Mouse (Mus musculus) midbrain, embryonic 14.5 days (tissue): Measurements from ENCODE around the gene Ddx42. TPM values are rescaled to one million over a fixed set of nuclear protein-coding genes. Genes with fewer than 3 reads are reported as not detected.

ENCODE experiments used
- ATAC-seq: fragments of 200-750 bp; cut with Nextera tagmentation; 2 replicates; pipeline ENCODE4 v1.8.0; 2017; ENCODE audit warnings: moderate number of reproducible peaks, moderate library complexity; ENCODE audit not compliant: low FRiP score, low TSS enrichment
- DNase-seq: peaks from one replicate; pipeline ENCODE4 v3.0.0-alpha.2; 2015
- H3K27ac ChIP-seq: fragments of 300-500 bp; sonication (generic); replicated peaks from 2 replicates; pipeline ENCODE4 v1.5.1; 2014; ENCODE audit warnings: mild to moderate bottlenecking, low read depth, low read length, moderate library complexity
- H3K27me3 ChIP-seq: fragments of 300-500 bp; sonication (generic); 2 replicates; pipeline ENCODE4 v1.6.1; 2014; ENCODE audit warnings: low read length, control low read depth, mixed read lengths; ENCODE audit not compliant: control insufficient read depth, insufficient read depth
- H3K36me3 ChIP-seq: fragments of 300-500 bp; sonication (generic); 2 replicates; pipeline ENCODE4 v1.6.1; 2014; ENCODE audit warnings: low read length, control low read depth; ENCODE audit not compliant: control insufficient read depth, insufficient read depth
- H3K4me1 ChIP-seq: fragments of 300-500 bp; sonication (generic); 2 replicates; pipeline ENCODE4 v1.6.1; 2014; ENCODE audit warnings: mild to moderate bottlenecking, antibody characterized with exemption, low read length, control low read depth; ENCODE audit not compliant: control insufficient read depth, insufficient read depth
- H3K4me2 ChIP-seq: fragments of 300-500 bp; sonication (generic); 2 replicates; pipeline ENCODE4 v1.6.1; 2014; ENCODE audit warnings: mild to moderate bottlenecking, low read length, moderate library complexity
- H3K4me3 ChIP-seq: fragments of 300-500 bp; sonication (generic); replicated peaks from 2 replicates; pipeline ENCODE4 v1.5.1; 2014; ENCODE audit warnings: low read depth, low read length
- H3K9ac ChIP-seq: fragments of 300-500 bp; sonication (generic); replicated peaks from 2 replicates; pipeline ENCODE4 v1.6.1; 2014; ENCODE audit warnings: mild to moderate bottlenecking, low read length, moderate library complexity
- H3K9me3 ChIP-seq: fragments of 300-500 bp; sonication (generic); 2 replicates; pipeline ENCODE4 v1.6.1; 2016; ENCODE audit warnings: low read length, control low read depth, mixed read lengths; ENCODE audit not compliant: control insufficient read depth
- WGBS: fragments of 180-500 bp; shearing (Covaris S2); extraction: QIAGEN DNeasy Blood & Tissue Kit; methylation state at CpG from one replicate; pipeline ENCODE4 v1.1.7; 2014; 5-methylcytosine and 5-hydroxymethylcytosine counted together
- polyA plus RNA-seq: library from polyadenylated mRNA; unstranded; fragments of >200 nt; fragmentation: Nextera tagmentation; extraction: Ambion mirVana; gene quantifications from 2 replicates; pipeline ENCODE4 v1.2.1, GENCODE M21; 2014

Ddx42 gene
- polyA plus RNA-seq, 1 experiment from 2014 or later = 88.3 TPM

- Histone ChIP-seq H3K4me3 (no peak overlapping the region), H3K9me3 (no peaks in the 10 kb centered on the region), H3K27ac (no peak overlapping the region), H3K4me1 (peaks cover 11% of the 10 kb centered on the region), H3K36me3 (no peaks in the 10 kb centered on the region), H3K4me2 (no peak overlapping the region), H3K9ac (no peak overlapping the region), H3K27me3 (no peaks in the 10 kb centered on the region)
- 95% methylated on average over 1 of the region's 1 CpGs for WGBS
- DNase-seq (no peak), ATAC-seq (no peak)
Observed at GRCm38 (mm10) chr11:106274374-106274773, 57.6 kb downstream of the Ddx42 start.

- Histone ChIP-seq H3K27me3 (no peaks in the 10 kb centered on the region), H3K4me3 (no peak overlapping the region), H3K4me2 (no peak overlapping the region), H3K9me3 (no peaks in the 10 kb centered on the region), H3K4me1 (peaks cover 11% of the 10 kb centered on the region), H3K27ac (no peak overlapping the region), H3K36me3 (no peaks in the 10 kb centered on the region), H3K9ac (no peak overlapping the region)
- ATAC-seq (no peak), DNase-seq (no peak)
- WGBS = 86% methylated on average over 7 of the region's 7 CpGs
Observed at GRCm38 (mm10) chr11:106274971-106275411, 58.3 kb downstream of the Ddx42 start.

- peak; percentile 59 for ATAC-seq
- Histone ChIP-seq H3K27ac (no peak within 1 kb of the TSS), H3K9ac (no peak within 1 kb of the TSS), H3K4me1 (peaks cover 7% of the 10 kb centered on the region), H3K9me3 (no peaks in the 10 kb centered on the region), H3K27me3 (no peaks in the 10 kb centered on the region), H3K4me3 (peak within 1 kb of the TSS; percentile 17; the same call in 1 of the 2 replicates), H3K36me3 (no peaks in the 10 kb centered on the region), H3K4me2 (peak within 1 kb of the TSS; percentile 53)
- DNase-seq = peak; percentile 98
- 9% methylated on average over 25 of the region's 25 CpGs for WGBS
Observed at GRCm38 (mm10) chr11:106276454-106276853, 59.7 kb downstream of the Ddx42 start, which contains the start of gene Tcam1. Gene Tcam1, plus strand, starts transcription at chr11:106276672.

GRCm38 (mm10) chr11:106282452-106282851, 65.7 kb downstream of the Ddx42 start:
- WGBS = 84% methylated on average over 6 of the region's 6 CpGs

GRCm38 (mm10) chr11:106283371-106283770, 66.6 kb downstream of the Ddx42 start:
- Histone ChIP-seq H3K4me3 (no peak overlapping the region), H3K4me1 (no peaks in the 10 kb centered on the region), H3K9ac (no peak overlapping the region), H3K27me3 (no peaks in the 10 kb centered on the region), H3K9me3 (no peaks in the 10 kb centered on the region), H3K4me2 (no peak overlapping the region), H3K27ac (no peak overlapping the region), H3K36me3 (no peaks in the 10 kb centered on the region)
- DNase-seq = no peak
- 84% methylated on average over 4 of the region's 4 CpGs for WGBS
- no peak for ATAC-seq

More at GRCm38 (mm10) chr11:106282452-106282851, 65.7 kb downstream of the Ddx42 start:
- H3K9ac ChIP-seq = no peak overlapping the region
- H3K27me3 ChIP-seq = no peaks in the 10 kb centered on the region
- no peak overlapping the region for H3K4me2 ChIP-seq
- no peaks in the 10 kb centered on the region for H3K36me3 ChIP-seq
- H3K4me1 ChIP-seq = no peaks in the 10 kb centered on the region
- no peaks in the 10 kb centered on the region for H3K9me3 ChIP-seq
- DNase-seq = no peak
- H3K27ac ChIP-seq = no peak overlapping the region
- H3K4me3 ChIP-seq = no peak overlapping the region
- no peak for ATAC-seq

- Histone ChIP-seq H3K36me3 (no peaks in the 10 kb centered on the region), H3K4me1 (no peaks in the 10 kb centered on the region)
- no peak for DNase-seq
Observed at GRCm38 (mm10) chr11:106284126-106284525, 67.4 kb downstream of the Ddx42 start.

GRCm38 (mm10) chr11:106286206-106286605, 69.5 kb downstream of the Ddx42 start:
- no peak overlapping the region for H3K9ac ChIP-seq
- H3K4me2 ChIP-seq = no peak overlapping the region
- 88% methylated on average over 7 of the region's 7 CpGs for WGBS
- no peaks in the 10 kb centered on the region for H3K36me3 ChIP-seq
- no peak for DNase-seq
- no peaks in the 10 kb centered on the region for H3K27me3 ChIP-seq
- H3K9me3 ChIP-seq = no peaks in the 10 kb centered on the region
- no peak for ATAC-seq
- no peak overlapping the region for H3K4me3 ChIP-seq
- no peak overlapping the region for H3K27ac ChIP-seq
- no peaks in the 10 kb centered on the region for H3K4me1 ChIP-seq

More at GRCm38 (mm10) chr11:106284126-106284525, 67.4 kb downstream of the Ddx42 start:
- Histone ChIP-seq H3K27me3 (no peaks in the 10 kb centered on the region), H3K9ac (no peak overlapping the region), H3K9me3 (no peaks in the 10 kb centered on the region), H3K4me3 (no peak overlapping the region), H3K4me2 (no peak overlapping the region), H3K27ac (no peak overlapping the region)
- ATAC-seq = no peak
- WGBS = 65% methylated on average over 8 of the region's 8 CpGs

GRCm38 (mm10) chr11:106286987-106287386, 70.3 kb downstream of the Ddx42 start:
- 68% methylated on average over 11 of the region's 11 CpGs for WGBS
- no peak for DNase-seq
- Histone ChIP-seq H3K36me3 (no peaks in the 10 kb centered on the region), H3K4me3 (no peak overlapping the region), H3K4me2 (no peak overlapping the region), H3K27me3 (no peaks in the 10 kb centered on the region), H3K9ac (no peak overlapping the region), H3K4me1 (no peaks in the 10 kb centered on the region), H3K9me3 (no peaks in the 10 kb centered on the region), H3K27ac (no peak overlapping the region)
- ATAC-seq = no peak

- WGBS = 72% methylated on average over 8 of the region's 8 CpGs
- no peaks in the 10 kb centered on the region for H3K36me3 ChIP-seq
- no peaks in the 10 kb centered on the region for H3K9me3 ChIP-seq
- DNase-seq (peak; percentile 61), ATAC-seq (no peak)
- H3K4me1 ChIP-seq = no peaks in the 10 kb centered on the region
- H3K4me2 ChIP-seq = no peak overlapping the region
- no peak overlapping the region for H3K4me3 ChIP-seq
- no peak overlapping the region for H3K9ac ChIP-seq
- H3K27ac ChIP-seq = no peak overlapping the region
- no peaks in the 10 kb centered on the region for H3K27me3 ChIP-seq
Observed at GRCm38 (mm10) chr11:106289369-106289768, 72.6 kb downstream of the Ddx42 start.
